Mouse (Mus musculus) kidney, embryonic 14.5 days (tissue): ENCODE measurements at regions not wholly inside any gene's neighbourhood (a gene's known extent, or its start where the extent isn't known, plus 50 kb on each side); places are given as distances from the start of the nearest gene placed in this dataset.

Source experiments
- ATAC-seq: fragments of 200-750 bp; cut with Nextera tagmentation; 2 replicates; pipeline ENCODE4 v1.8.0; 2017; ENCODE audit warnings: moderate number of reproducible peaks, mild to moderate bottlenecking, moderate TSS enrichment, moderate library complexity; ENCODE audit not compliant: low FRiP score, low TSS enrichment
- H3K27ac ChIP-seq: fragments of 300-500 bp; sonication (generic); 2 replicates; pipeline ENCODE4 v1.5.1; 2014; ENCODE audit warnings: low read depth, mild to moderate bottlenecking, low read length, moderate library complexity, mixed read lengths
- H3K27me3 ChIP-seq: fragments of 300-500 bp; sonication (generic); 2 replicates; pipeline ENCODE4 v1.6.1; 2014; ENCODE audit warnings: mild to moderate bottlenecking, low read length; ENCODE audit not compliant: control insufficient read depth, insufficient read depth
- H3K36me3 ChIP-seq: fragments of 300-500 bp; sonication (generic); 2 replicates; pipeline ENCODE4 v1.6.1; 2014; ENCODE audit warnings: low read length, mixed read lengths; ENCODE audit not compliant: control insufficient read depth, insufficient read depth
- H3K4me1 ChIP-seq: fragments of 300-500 bp; sonication (generic); 2 replicates; pipeline ENCODE4 v1.6.1; 2014; ENCODE audit warnings: low read length, mixed read lengths; ENCODE audit not compliant: control insufficient read depth, insufficient read depth
- H3K4me2 ChIP-seq: fragments of 300-500 bp; sonication (generic); replicated peaks from 2 replicates; pipeline ENCODE4 v1.6.1; 2014; ENCODE audit warnings: low read depth, mild to moderate bottlenecking, low read length
- H3K4me3 ChIP-seq: fragments of 300-500 bp; sonication (generic); 2 replicates; pipeline ENCODE4 v1.5.1; 2014; ENCODE audit warnings: mild to moderate bottlenecking, low read length
- H3K9ac ChIP-seq: fragments of 300-500 bp; sonication (generic); 2 replicates; pipeline ENCODE4 v1.6.1; 2014; ENCODE audit warnings: low read depth, mild to moderate bottlenecking, low read length, moderate library complexity
- H3K9me3 ChIP-seq: fragments of 300-500 bp; sonication (generic); 2 replicates; pipeline ENCODE4 v1.6.1; 2016; ENCODE audit warnings: low read length; ENCODE audit not compliant: control insufficient read depth
- WGBS: fragments of 180-500 bp; shearing (Covaris S2); extraction: QIAGEN DNeasy Blood & Tissue Kit; methylation state at CpG from one replicate; pipeline ENCODE4 v1.1.7; 2014; 5-methylcytosine and 5-hydroxymethylcytosine counted together

- Histone ChIP-seq H3K9me3 (no peaks in the 10 kb centered on the region; the same call in 1 of the 2 replicates), H3K36me3 (no peaks in the 10 kb centered on the region), H3K27me3 (no peaks in the 10 kb centered on the region), H3K4me2 (no peak overlapping the region), H3K4me1 (no peaks in the 10 kb centered on the region), H3K4me3 (no peak overlapping the region), H3K27ac (no peak overlapping the region), H3K9ac (no peak overlapping the region)
- WGBS = 87% methylated on average over 7 of the region's 7 CpGs
- ATAC-seq = no peak
Observed at GRCm38 (mm10) chr1:125242345-125242744, 193.2 kb downstream of the Actr3 start.

- WGBS = 94% methylated on average over 1 of the region's 1 CpGs
- no peaks in the 10 kb centered on the region for H3K4me1 ChIP-seq
- no peaks in the 10 kb centered on the region for H3K36me3 ChIP-seq
- no peaks in the 10 kb centered on the region; the same call in 1 of the 2 replicates for H3K9me3 ChIP-seq
- no peaks in the 10 kb centered on the region for H3K27me3 ChIP-seq
- H3K4me2 ChIP-seq = no peak overlapping the region
- H3K27ac ChIP-seq = no peak overlapping the region
- ATAC-seq = no peak
- H3K4me3 ChIP-seq = no peak overlapping the region
- H3K9ac ChIP-seq = no peak overlapping the region
Observed at GRCm38 (mm10) chr1:125241717-125242116, 193.8 kb downstream of the Actr3 start.

- H3K4me2 ChIP-seq = no peak overlapping the region
- no peaks in the 10 kb centered on the region for H3K9me3 ChIP-seq
- no peak for ATAC-seq
- no peaks in the 10 kb centered on the region for H3K27me3 ChIP-seq
- no peak overlapping the region for H3K27ac ChIP-seq
- no peak overlapping the region for H3K9ac ChIP-seq
- H3K4me3 ChIP-seq = no peak overlapping the region
- no peaks in the 10 kb centered on the region for H3K4me1 ChIP-seq
- 82% methylated on average over 3 of the region's 3 CpGs for WGBS
- no peaks in the 10 kb centered on the region for H3K36me3 ChIP-seq
Observed at GRCm38 (mm10) chr1:125237595-125237988, 197.9 kb downstream of the Actr3 start.

GRCm38 (mm10) chr1:125236948-125237594 lies 198.5 kb downstream of the Actr3 start:
- WGBS = 77% methylated on average over 10 of the region's 10 CpGs
- ATAC-seq = no peak

GRCm38 (mm10) chr1:125234747-125235146 lies 200.8 kb downstream of the Actr3 start:
- Histone ChIP-seq H3K27me3 (no peaks in the 10 kb centered on the region), H3K4me2 (no peak overlapping the region), H3K9ac (no peak overlapping the region), H3K36me3 (no peaks in the 10 kb centered on the region), H3K9me3 (no peaks in the 10 kb centered on the region), H3K4me1 (no peaks in the 10 kb centered on the region), H3K27ac (no peak overlapping the region), H3K4me3 (no peak overlapping the region)
- 86% methylated on average over 2 of the region's 2 CpGs for WGBS
- no peak for ATAC-seq

More at GRCm38 (mm10) chr1:125236948-125237594, 198.5 kb downstream of the Actr3 start:
- H3K4me2 ChIP-seq = no peak overlapping the region
- H3K36me3 ChIP-seq = no peaks in the 10 kb centered on the region
- H3K4me1 ChIP-seq = no peaks in the 10 kb centered on the region
- H3K9me3 ChIP-seq = no peaks in the 10 kb centered on the region
- H3K4me3 ChIP-seq = no peak overlapping the region
- H3K9ac ChIP-seq = no peak overlapping the region
- no peak overlapping the region for H3K27ac ChIP-seq
- H3K27me3 ChIP-seq = no peaks in the 10 kb centered on the region

- Histone ChIP-seq H3K4me3 (no peak overlapping the region), H3K36me3 (no peaks in the 10 kb centered on the region), H3K9me3 (no peaks in the 10 kb centered on the region), H3K27me3 (no peaks in the 10 kb centered on the region), H3K27ac (no peak overlapping the region), H3K4me1 (no peaks in the 10 kb centered on the region), H3K4me2 (no peak overlapping the region), H3K9ac (no peak overlapping the region)
- 41% methylated on average over 10 of the region's 10 CpGs for WGBS
- ATAC-seq = no peak
Observed at GRCm38 (mm10) chr1:125223370-125223769, 212.2 kb downstream of the Actr3 start.

GRCm38 (mm10) chr1:125216192-125216591 lies 219.3 kb downstream of the Actr3 start:
- 58% methylated on average over 6 of the region's 6 CpGs for WGBS
- no peak overlapping the region for H3K4me2 ChIP-seq
- H3K4me1 ChIP-seq = no peaks in the 10 kb centered on the region
- no peaks in the 10 kb centered on the region for H3K27me3 ChIP-seq
- H3K9me3 ChIP-seq = no peaks in the 10 kb centered on the region
- H3K36me3 ChIP-seq = no peaks in the 10 kb centered on the region
- ATAC-seq = no peak
- H3K9ac ChIP-seq = no peak overlapping the region
- H3K4me3 ChIP-seq = no peak overlapping the region
- no peak overlapping the region for H3K27ac ChIP-seq

- no peak overlapping the region for H3K4me2 ChIP-seq
- no peak overlapping the region for H3K4me3 ChIP-seq
- H3K36me3 ChIP-seq = no peaks in the 10 kb centered on the region
- H3K4me1 ChIP-seq = no peaks in the 10 kb centered on the region
- 94% methylated on average over 1 of the region's 1 CpGs for WGBS
- no peak for ATAC-seq
- no peak overlapping the region for H3K27ac ChIP-seq
- no peaks in the 10 kb centered on the region for H3K9me3 ChIP-seq
- H3K27me3 ChIP-seq = no peaks in the 10 kb centered on the region
- no peak overlapping the region for H3K9ac ChIP-seq
Observed at GRCm38 (mm10) chr1:125187091-125187490, 248.4 kb downstream of the Actr3 start.

- Histone ChIP-seq H3K9me3 (no peaks in the 10 kb centered on the region), H3K36me3 (no peaks in the 10 kb centered on the region), H3K4me3 (no peak overlapping the region), H3K27ac (no peak overlapping the region), H3K4me2 (no peak overlapping the region), H3K27me3 (no peaks in the 10 kb centered on the region), H3K9ac (no peak overlapping the region), H3K4me1 (no peaks in the 10 kb centered on the region)
- ATAC-seq = no peak
- 92% methylated on average over 15 of the region's 15 CpGs for WGBS
Observed at GRCm38 (mm10) chr1:125176124-125176937, 259.2 kb downstream of the Actr3 start.
